Mouse (Mus musculus) ES-Bruce4 (cell line): ENCODE results near the gene Ncoa4.

Experiments
- CTCF ChIP-seq: IDR thresholded peaks from one replicate; pipeline ENCODE4 v1.8.1; 2011; ENCODE audit warnings: low read depth, low read length
- EP300 ChIP-seq: IDR thresholded peaks from 2 replicates; pipeline ENCODE4 v1.6.1; 2011; ENCODE audit warnings: low read depth, low read length; ENCODE audit not compliant: insufficient read depth

GRCm38 (mm10) chr14:32180861-32181260 lies 21.2 kb downstream of the Ncoa4 start:
- no peak for TF ChIP-seq EP300
- no peak for TF ChIP-seq CTCF
